Mouse (Mus musculus): Measurements from ENCODE around the gene Glod4. TPM values are rescaled to one million over a fixed set of nuclear protein-coding genes. Genes with fewer than 3 reads are reported as not detected.

Glod4 gene
- polyA plus RNA-seq, 1 experiment from 2014 or later, result 126 TPM

DNA sequence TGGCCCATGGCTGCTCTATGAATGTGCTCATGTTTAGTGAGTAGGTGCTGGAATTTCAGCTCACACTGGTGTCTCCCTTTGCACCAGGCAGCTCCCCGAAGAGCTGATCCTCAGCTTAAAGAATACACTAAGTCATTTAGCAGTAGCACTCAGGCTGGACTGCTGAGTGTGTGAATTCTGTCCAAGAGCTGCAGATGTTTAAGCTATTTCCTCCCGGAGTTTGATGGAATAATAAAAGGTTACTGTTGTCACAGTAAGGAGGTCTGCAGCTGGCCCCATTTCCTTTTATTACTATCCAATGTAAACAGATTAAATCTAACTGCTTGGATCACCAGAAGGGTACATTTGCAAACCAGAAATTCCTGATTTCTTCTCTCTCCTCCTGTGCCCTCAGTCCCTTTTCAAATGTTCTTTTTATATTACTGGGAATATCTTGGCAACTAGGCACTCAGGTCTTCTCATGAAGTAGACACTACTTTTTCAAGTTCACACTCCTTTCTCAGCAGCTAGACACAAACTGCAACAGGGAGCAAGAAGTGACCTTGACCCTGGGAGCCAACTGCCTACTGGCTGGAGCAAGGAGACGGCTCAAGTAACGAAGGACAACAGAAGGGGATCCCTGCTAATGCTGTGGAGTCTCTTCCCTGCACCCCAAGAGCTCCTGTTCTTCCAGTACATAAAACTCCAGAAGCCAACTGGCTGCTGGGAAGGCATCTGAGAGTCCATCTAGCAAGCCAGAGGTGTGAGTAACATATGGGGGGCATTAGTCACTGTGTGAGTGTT is 144.1 kb downstream of the Glod4 start:
- Histone ChIP-seq H3K9me3 (no peaks in the 10 kb centered on the region), H3K4me1 (peaks cover 22% of the 10 kb centered on the region), H3K4me2 (no peak overlapping the region), H3K36me3 (peaks cover 23% of the 10 kb centered on the region), H3K27me3 (no peaks in the 10 kb centered on the region), H3K9ac (no peak overlapping the region), H3K4me3 (no peak overlapping the region), H3K27ac (peak overlapping the region; percentile 71)
- ATAC-seq (ENCODE audit: insufficient number of reproducible peaks, insufficient read depth, low FRiP score, low TSS enrichment, low read depth), result no peak
- 53% methylated on average over 4 of the region's 4 CpGs for WGBS

DNA sequence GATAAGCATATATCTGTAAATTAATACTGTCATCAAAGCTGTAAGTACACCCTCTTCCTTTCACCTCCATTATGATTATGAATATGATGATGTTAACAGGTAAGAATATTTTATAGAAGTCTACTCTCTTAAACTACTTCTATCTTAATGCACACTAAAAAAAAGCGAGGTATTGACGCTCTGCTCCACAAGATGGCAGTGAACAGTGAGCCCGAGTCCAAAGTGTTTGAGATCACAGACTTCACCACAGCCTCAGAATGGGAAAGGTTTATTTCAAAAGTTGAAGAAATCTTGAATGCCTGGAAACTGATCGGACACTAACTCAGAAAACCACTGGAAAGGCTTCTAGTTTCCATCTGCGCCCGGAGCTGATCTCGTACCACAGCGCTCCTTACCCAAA is 149.9 kb downstream of the Glod4 start:
- Histone ChIP-seq H3K9ac (no peak overlapping the region), H3K36me3 (peaks cover 23% of the 10 kb centered on the region), H3K4me1 (peaks cover 9% of the 10 kb centered on the region), H3K27me3 (no peaks in the 10 kb centered on the region), H3K4me3 (no peak overlapping the region), H3K27ac (no peak overlapping the region), H3K4me2 (no peak overlapping the region), H3K9me3 (no peaks in the 10 kb centered on the region)
- 88% methylated on average over 8 of the region's 8 CpGs for WGBS
- no peak for ATAC-seq (ENCODE audit: insufficient number of reproducible peaks, insufficient read depth, low FRiP score, low TSS enrichment, low read depth)

DNA sequence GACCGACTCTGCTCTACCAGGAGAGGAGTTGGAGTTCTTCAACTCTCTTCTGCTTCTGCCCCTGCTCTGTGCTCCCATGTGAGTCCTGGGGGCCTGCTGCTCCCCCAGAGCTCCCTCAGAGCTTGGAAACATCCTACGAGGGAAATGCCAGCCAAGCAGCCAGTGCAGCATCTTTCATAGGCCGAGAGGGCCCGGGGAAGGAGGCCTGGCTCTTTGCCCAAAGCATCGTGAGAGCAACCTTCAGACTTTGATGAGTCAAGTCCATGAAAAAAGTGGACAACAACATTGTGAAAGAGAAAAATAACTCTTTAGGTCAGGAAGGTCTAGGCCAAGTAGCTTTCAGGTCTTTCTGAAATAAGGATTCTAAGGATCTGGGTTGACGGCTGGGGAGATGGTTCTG is 153.7 kb downstream of the Glod4 start:
- Histone ChIP-seq H3K27ac (no peak overlapping the region), H3K4me2 (no peak overlapping the region), H3K9me3 (no peaks in the 10 kb centered on the region), H3K4me1 (peaks cover 17% of the 10 kb centered on the region), H3K27me3 (no peaks in the 10 kb centered on the region), H3K36me3 (peaks cover 32% of the 10 kb centered on the region), H3K4me3 (no peak overlapping the region), H3K9ac (no peak overlapping the region)
- no peak for ATAC-seq (ENCODE audit: insufficient number of reproducible peaks, insufficient read depth, low FRiP score, low TSS enrichment, low read depth)
- 90% methylated on average over 6 of the region's 6 CpGs for whole genome bisulfite sequencing

DNA sequence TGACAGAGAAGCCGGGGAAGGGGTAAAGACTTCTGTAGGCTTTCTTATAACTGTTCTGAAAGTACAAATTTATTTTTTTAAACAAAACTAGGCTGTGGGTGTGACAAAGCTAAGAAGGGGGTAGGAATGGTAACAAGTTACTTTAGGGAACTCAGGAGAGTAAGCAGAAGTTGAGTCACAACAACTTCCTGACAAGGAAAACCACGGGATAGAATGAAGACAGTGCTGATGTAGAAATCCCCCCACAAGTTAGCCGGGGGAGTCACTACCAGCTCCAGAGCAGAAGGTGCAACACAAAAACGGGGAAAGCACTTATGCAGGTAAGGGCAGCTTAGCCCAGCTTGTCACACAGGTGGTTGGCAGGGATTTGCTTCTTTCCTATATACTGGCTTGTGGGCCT is 155.0 kb downstream of the Glod4 start:
- Histone ChIP-seq H3K9ac (no peak overlapping the region), H3K27me3 (no peaks in the 10 kb centered on the region), H3K9me3 (no peaks in the 10 kb centered on the region), H3K4me2 (no peak overlapping the region), H3K27ac (no peak overlapping the region), H3K4me1 (peaks cover 25% of the 10 kb centered on the region), H3K36me3 (peaks cover 32% of the 10 kb centered on the region), H3K4me3 (no peak overlapping the region)
- WGBS, result 86% methylated on average over 4 of the region's 4 CpGs
- ATAC-seq (ENCODE audit: insufficient number of reproducible peaks, insufficient read depth, low FRiP score, low TSS enrichment, low read depth), result no peak

DNA sequence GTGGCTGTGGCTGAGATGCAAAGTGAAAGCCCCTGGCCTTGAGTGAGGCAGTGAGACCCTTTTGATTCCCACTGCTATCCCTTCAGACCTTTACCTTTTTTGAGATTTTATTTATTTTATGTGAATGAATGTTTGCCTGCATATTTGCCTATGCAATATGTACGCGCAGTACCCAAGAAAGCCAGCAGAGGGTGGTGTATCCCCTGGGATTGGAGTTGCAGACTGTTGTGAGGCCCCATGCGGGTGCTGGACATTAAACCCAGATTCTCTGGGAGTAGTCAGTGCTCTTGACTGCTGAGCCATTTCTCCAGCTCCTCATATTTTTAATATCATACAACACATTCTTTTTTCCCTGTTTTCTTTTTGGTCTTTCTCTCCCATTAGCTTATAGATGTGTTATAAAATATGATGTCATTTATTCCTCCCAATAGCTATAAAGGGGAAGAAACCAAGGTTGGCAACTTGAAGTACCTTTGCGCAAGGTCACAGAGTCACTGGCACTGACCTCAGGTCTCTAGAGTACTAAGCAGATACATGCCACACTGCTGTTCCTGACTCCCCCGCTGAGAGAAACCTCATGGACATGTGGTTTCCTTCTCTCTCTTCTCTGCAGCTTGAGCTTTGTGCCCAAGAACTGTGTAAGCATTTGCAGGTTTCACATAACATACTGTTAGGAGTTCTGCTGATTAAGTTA is 157.5 kb downstream of the Glod4 start:
- Histone ChIP-seq H3K36me3 (peaks cover 34% of the 10 kb centered on the region), H3K27ac (no peak overlapping the region), H3K9ac (no peak overlapping the region), H3K4me1 (peaks cover 23% of the 10 kb centered on the region), H3K4me2 (no peak overlapping the region), H3K4me3 (no peak overlapping the region), H3K9me3 (no peaks in the 10 kb centered on the region), H3K27me3 (no peaks in the 10 kb centered on the region)
- no peak for ATAC-seq (ENCODE audit: insufficient number of reproducible peaks, insufficient read depth, low FRiP score, low TSS enrichment, low read depth)
- WGBS, result 67% methylated on average over 5 of the region's 5 CpGs

DNA sequence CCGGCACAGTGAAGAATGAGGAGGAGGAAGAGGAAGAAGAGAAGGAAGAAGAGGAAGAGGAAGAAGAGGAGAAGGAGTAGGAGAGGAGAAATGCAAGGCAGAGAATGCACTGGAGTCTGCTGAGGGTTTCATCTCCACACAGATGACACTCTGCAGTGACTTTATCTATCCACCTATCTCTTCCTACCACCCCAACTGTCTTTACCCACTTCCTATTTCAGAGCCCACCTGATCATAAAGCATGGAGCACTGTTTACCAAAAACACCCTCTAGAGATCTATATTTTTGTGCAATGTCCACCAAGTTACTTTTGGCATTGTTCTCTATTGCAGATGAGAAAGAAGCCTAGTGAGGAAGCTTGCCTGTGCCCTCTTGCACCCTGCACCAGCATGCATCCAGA is 158.6 kb downstream of the Glod4 start:
- Histone ChIP-seq H3K27ac (no peak overlapping the region), H3K4me1 (peaks cover 22% of the 10 kb centered on the region), H3K4me3 (no peak overlapping the region), H3K9ac (no peak overlapping the region), H3K27me3 (no peaks in the 10 kb centered on the region), H3K4me2 (no peak overlapping the region), H3K9me3 (no peaks in the 10 kb centered on the region), H3K36me3 (peaks cover 36% of the 10 kb centered on the region)
- ATAC-seq (ENCODE audit: insufficient number of reproducible peaks, insufficient read depth, low FRiP score, low TSS enrichment, low read depth), result no peak
- WGBS, result 92% methylated on average over 1 of the region's 1 CpGs

DNA sequence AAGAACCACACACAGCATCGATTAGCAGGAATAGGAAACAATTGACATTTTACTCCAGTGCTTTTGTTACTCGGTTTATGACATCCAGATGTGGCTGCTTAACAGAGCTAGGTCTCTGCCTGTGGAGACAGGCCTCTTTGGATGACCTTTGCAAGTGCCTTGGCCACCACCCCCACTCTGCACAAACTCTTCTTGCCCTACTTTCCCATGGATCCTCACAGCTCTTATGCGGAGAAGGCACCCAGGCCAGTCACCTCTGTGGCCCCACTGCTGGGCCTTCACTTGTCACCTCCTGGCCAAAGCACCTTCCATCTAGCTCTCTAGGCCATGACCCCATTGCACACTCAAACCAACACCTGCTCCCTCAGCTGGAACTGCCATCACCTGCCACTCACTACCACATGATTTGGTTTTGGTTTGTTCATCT is 159.6 kb downstream of the Glod4 start:
- WGBS, result 29% methylated on average over 3 of the region's 3 CpGs
- Histone ChIP-seq H3K27ac (no peak overlapping the region), H3K9me3 (no peaks in the 10 kb centered on the region), H3K9ac (no peak overlapping the region), H3K4me2 (no peak overlapping the region), H3K4me3 (no peak overlapping the region), H3K4me1 (peaks cover 22% of the 10 kb centered on the region), H3K36me3 (peaks cover 45% of the 10 kb centered on the region), H3K27me3 (no peaks in the 10 kb centered on the region)
- no peak for ATAC-seq (ENCODE audit: insufficient number of reproducible peaks, insufficient read depth, low FRiP score, low TSS enrichment, low read depth)

DNA sequence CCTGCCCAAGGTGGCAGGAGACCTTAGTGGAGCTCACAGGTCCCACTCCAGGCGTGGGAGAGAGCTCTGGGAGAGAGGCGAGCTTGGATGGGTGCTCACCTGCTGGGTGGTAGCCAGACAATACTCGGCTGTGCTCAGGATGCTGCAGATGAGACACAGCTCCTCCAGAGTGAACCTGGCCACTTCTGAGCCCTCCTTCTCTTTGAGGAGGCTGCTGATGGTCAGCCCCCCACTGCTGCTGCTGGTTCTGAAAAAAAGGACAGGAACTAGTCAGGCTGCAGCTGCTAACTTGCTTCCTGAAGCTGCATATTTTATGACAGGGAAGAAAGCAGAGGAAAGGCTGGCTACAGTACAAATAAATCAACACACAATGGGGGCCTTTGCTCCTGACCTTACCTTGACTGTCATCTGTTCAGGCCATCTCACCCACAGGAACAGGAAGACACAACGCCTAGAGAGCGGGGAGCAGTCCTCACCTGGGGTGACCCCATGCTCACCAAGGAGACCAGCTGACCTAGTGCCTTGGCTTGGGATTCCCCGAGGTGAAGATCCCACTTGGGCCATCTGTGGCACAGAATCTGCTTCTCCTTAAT is 162.4 kb downstream of the Glod4 start:
- ATAC-seq (ENCODE audit: insufficient number of reproducible peaks, insufficient read depth, low FRiP score, low TSS enrichment, low read depth), result no peak
- Histone ChIP-seq H3K9me3 (no peaks in the 10 kb centered on the region), H3K36me3 (peaks cover 59% of the 10 kb centered on the region), H3K27me3 (no peaks in the 10 kb centered on the region), H3K4me2 (no peak overlapping the region), H3K9ac (no peak overlapping the region), H3K27ac (peak overlapping the region; percentile 28; the same call in 1 of the 2 replicates), H3K4me3 (no peak overlapping the region), H3K4me1 (peaks cover 14% of the 10 kb centered on the region)
- 87% methylated on average over 6 of the region's 6 CpGs for WGBS

DNA sequence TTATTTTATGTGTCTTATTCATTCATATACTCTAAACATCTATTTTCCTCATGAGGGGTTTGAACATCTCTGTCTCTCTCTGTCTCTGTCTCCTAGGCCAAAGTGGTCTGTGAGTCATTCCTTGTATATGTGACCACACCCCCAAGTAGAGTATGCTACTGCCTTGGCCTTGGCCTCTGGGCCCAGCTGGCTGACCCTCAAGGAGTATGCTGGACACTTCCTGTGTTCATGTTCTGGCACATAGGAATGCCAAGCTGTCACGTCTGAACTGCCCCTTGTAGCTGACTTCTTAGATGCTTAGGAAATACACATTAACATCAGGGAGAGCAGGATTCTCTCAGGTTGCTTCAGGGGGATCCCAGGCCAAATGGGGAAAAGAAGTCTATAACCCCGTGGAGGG is 163.2 kb downstream of the Glod4 start:
- no peaks in the 10 kb centered on the region for H3K9me3 ChIP-seq
- no peak overlapping the region for H3K27ac ChIP-seq
- peaks cover 16% of the 10 kb centered on the region for H3K4me1 ChIP-seq
- 73% methylated on average over 2 of the region's 2 CpGs for WGBS
- no peak overlapping the region for H3K4me3 ChIP-seq
- no peak for ATAC-seq (ENCODE audit: insufficient number of reproducible peaks, insufficient read depth, low FRiP score, low TSS enrichment, low read depth)
- no peaks in the 10 kb centered on the region for H3K27me3 ChIP-seq
- no peak overlapping the region for H3K9ac ChIP-seq
- H3K4me2 ChIP-seq, result no peak overlapping the region
- H3K36me3 ChIP-seq, result peaks cover 59% of the 10 kb centered on the region

DNA sequence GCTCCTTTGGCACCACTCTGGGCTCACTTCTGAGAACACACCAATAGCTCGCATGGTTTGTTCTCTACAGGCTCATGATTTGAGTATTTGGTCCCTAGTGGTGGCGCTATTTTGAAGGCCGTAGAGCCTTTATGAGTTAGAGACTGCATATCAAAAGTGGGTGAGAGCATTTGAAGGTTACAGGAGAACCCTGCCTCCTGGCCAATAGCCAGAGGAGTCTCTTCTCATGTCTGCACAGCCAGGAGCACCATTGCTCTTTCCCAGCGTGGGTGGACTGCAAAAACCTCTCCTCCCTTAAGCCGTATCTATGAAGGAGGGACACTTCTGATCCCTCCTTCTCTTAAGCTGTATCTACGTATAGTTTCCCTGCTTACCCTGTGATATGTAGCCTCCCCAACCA is 166.2 kb downstream of the Glod4 start:
- Histone ChIP-seq H3K4me2 (no peak overlapping the region), H3K36me3 (peaks cover 63% of the 10 kb centered on the region), H3K27me3 (no peaks in the 10 kb centered on the region), H3K4me1 (peaks cover 16% of the 10 kb centered on the region), H3K9me3 (no peaks in the 10 kb centered on the region), H3K27ac (no peak overlapping the region), H3K9ac (no peak overlapping the region), H3K4me3 (no peak overlapping the region)
- WGBS, result 86% methylated on average over 6 of the region's 6 CpGs
- ATAC-seq (ENCODE audit: insufficient number of reproducible peaks, insufficient read depth, low FRiP score, low TSS enrichment, low read depth), result no peak

DNA sequence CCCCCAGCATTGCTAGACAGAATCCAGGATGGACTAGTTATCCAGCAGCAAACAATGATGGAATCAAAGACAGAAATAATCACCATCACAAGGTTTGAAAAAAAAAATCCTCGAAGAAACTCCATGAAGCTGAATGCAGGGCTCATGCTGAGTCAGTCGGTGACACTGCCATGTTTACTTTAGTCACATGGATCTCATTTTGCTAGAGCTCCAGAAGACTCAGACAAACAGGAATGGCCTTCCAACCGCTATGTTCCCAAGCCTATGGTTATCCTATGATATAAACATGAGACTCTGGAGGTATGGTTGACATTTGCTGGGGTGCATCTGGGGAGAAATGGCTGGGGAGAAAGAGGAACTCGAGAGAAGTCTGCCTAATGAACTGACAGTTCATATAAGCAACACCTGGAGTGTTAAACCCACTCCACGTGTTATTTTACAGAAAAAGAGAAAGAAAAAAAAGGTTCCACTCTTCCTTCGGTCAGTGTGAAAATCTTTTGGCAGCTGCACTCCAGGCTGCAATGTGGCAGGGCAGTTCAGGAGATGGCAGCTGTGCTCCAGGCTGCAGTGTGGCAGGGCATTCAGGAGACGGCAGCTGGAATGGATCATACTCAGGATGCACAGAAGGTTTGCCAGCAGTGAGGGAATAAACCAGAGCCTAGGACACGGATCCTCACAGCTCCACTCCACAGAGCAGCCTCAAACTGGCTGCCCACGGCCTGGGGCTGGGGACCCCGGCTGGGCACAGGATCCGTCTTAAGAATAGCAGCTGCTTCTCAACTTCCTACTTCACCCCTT is 169.0 kb downstream of the Glod4 start:
- no peak overlapping the region for H3K4me2 ChIP-seq
- H3K9ac ChIP-seq, result no peak overlapping the region
- H3K4me1 ChIP-seq, result peaks cover 16% of the 10 kb centered on the region
- H3K27me3 ChIP-seq, result no peaks in the 10 kb centered on the region
- H3K27ac ChIP-seq, result 0 out of 2 replicates have a peak overlapping the region, but pooled peaks have one; percentile 57
- H3K4me3 ChIP-seq, result no peak overlapping the region
- 41% methylated on average over 11 of the region's 11 CpGs for WGBS
- H3K36me3 ChIP-seq, result peaks cover 36% of the 10 kb centered on the region
- no peaks in the 10 kb centered on the region for H3K9me3 ChIP-seq
- ATAC-seq (ENCODE audit: insufficient number of reproducible peaks, insufficient read depth, low FRiP score, low TSS enrichment, low read depth), result no peak

All from embryonic facial prominence, embryonic 13.5 days (tissue).